Mouse (Mus musculus) heart, postnatal 36 days (tissue): ENCODE data around the gene Wdr41. TPM values are rescaled to one million over a fixed set of nuclear protein-coding genes. Genes with fewer than 3 reads are reported as not detected.

Experiments used
- DNase-seq, 2 experiments: peaks; one replicate each; pipeline ENCODE4 v3.0.0; 2021 to 2022
- intact Hi-C: fragments of 180-260 bp; cut with DNase I; formaldehyde crosslinking; loops from one replicate; pipeline ENCODE4 v1.15.1; 2025
- total RNA-seq, 2 experiments: library from RNA; stranded (reverse); gene quantifications; 2 replicates each; pipeline ENCODE4 v1.2.3; 2021

The Wdr41 gene
- 10 to 100 TPM; 17.4 to 18.0 TPM for total RNA-seq

- peak; percentile 94 to 95 for DNase-seq
- intact Hi-C loops: loop anchor here (1.0 to 5.0 kb wide), 2 partner anchors 187 to 351 kb away; no protein-coding TSS in a partner anchor
These were observed at the start of gene Wdr41 for GRCm38 (mm10) chr13:94976219-94977186. Wdr41 (plus strand) TSS chr13:94976344.

- DNase-seq: no peak
- intact Hi-C loops: no loop called here
These were observed 48.1 kb upstream of the Wdr41 start for GRCm38 (mm10) chr13:94928086-94928485.

GRCm38 (mm10) chr13:94938418-94938817 is 37.7 kb upstream of the Wdr41 start:
- intact Hi-C loops: no loop called here
- no peak for DNase-seq

GRCm38 (mm10) chr13:94940104-94940503 is 36.0 kb upstream of the Wdr41 start:
- DNase-seq: no peak
- intact Hi-C loops: loop anchor here (5.0 to 10.0 kb wide), 3 partner anchors 235 to 1143 kb away; no protein-coding TSS in a partner anchor

- peak; percentile 39 to 58 for DNase-seq
- intact Hi-C loops: loop anchor here (1.0 to 10.0 kb wide), 5 partner anchors 236 to 1144 kb away; no protein-coding TSS in a partner anchor
These were observed 34.9 kb upstream of the Wdr41 start for GRCm38 (mm10) chr13:94941230-94941629.

- intact Hi-C loops: no loop called here
- DNase-seq: no peak
These were observed 20.2 kb upstream of the Wdr41 start for GRCm38 (mm10) chr13:94955941-94956340.

- intact Hi-C loops: no loop called here
- no peak for DNase-seq
These were observed 18.2 kb upstream of the Wdr41 start for GRCm38 (mm10) chr13:94957965-94958364.

- intact Hi-C loops: no loop called here
- DNase-seq: no peak
These were observed 6.1 kb upstream of the Wdr41 start for GRCm38 (mm10) chr13:94969992-94970553.

GRCm38 (mm10) chr13:94975828-94976218 is 321 bp upstream of the Wdr41 start:
- no peak for DNase-seq
- intact Hi-C loops: loop anchor here (1.0 to 5.0 kb wide), 2 partner anchors 187 to 351 kb away; no protein-coding TSS in a partner anchor

- no peak for DNase-seq
- intact Hi-C loops: loop anchor here (5.0 kb wide), 1 partner anchor 348 kb away; no protein-coding TSS in a partner anchor
These were observed 2.9 kb downstream of the Wdr41 start for GRCm38 (mm10) chr13:94979081-94979480.

- intact Hi-C loops: no loop called here
- DNase-seq: no peak
These were observed 14.4 kb downstream of the Wdr41 start for GRCm38 (mm10) chr13:94990516-94990915.

GRCm38 (mm10) chr13:95007281-95007680 is 31.1 kb downstream of the Wdr41 start:
- intact Hi-C loops: no loop called here

GRCm38 (mm10) chr13:95009261-95009660 is 33.1 kb downstream of the Wdr41 start:
- intact Hi-C loops: no loop called here

More at GRCm38 (mm10) chr13:95007281-95007680, 31.1 kb downstream of the Wdr41 start:
- DNase-seq: no peak

GRCm38 (mm10) chr13:95011546-95012257 is 35.6 kb downstream of the Wdr41 start:
- intact Hi-C loops: no loop called here
- DNase-seq: no peak

More at GRCm38 (mm10) chr13:95009261-95009660, 33.1 kb downstream of the Wdr41 start:
- no peak for DNase-seq

- intact Hi-C loops: no loop called here
- no peak for DNase-seq
These were observed 41.1 kb downstream of the Wdr41 start for GRCm38 (mm10) chr13:95017278-95017677.

- intact Hi-C loops: loop anchor here (1.0 to 2.0 kb wide), 2 partner anchors 267 to 327 kb away; no protein-coding TSS in a partner anchor
- DNase-seq: peak; percentile 35 to 41
These were observed 41.8 kb downstream of the Wdr41 start for GRCm38 (mm10) chr13:95017916-95018315.

GRCm38 (mm10) chr13:95019345-95019744 is 43.2 kb downstream of the Wdr41 start:
- no peak for DNase-seq
- intact Hi-C loops: loop anchor here (2.0 kb wide), 1 partner anchor 265 kb away; no protein-coding TSS in a partner anchor

GRCm38 (mm10) chr13:95020216-95020615 is 44.1 kb downstream of the Wdr41 start:
- intact Hi-C loops: no loop called here
- no peak for DNase-seq

- DNase-seq: no peak
- intact Hi-C loops: no loop called here
These were observed 54.7 kb downstream of the Wdr41 start for GRCm38 (mm10) chr13:95030828-95031227.

- peak in 1 of 2 experiments; percentile 9 for DNase-seq
- intact Hi-C loops: no loop called here
These were observed 56.1 kb downstream of the Wdr41 start for GRCm38 (mm10) chr13:95032127-95032831.
